In genomic region chr3:152928287-152928975, GRCm38 (mm10) we compare ENCODE assay signal across 8 mouse cellular contexts. TPM values are rescaled to one million over a fixed set of nuclear protein-coding genes. Genes with fewer than 3 reads are reported as not detected.
DNase-seq lines count a peak whose midpoint lies in the region; ATAC-seq lines count a peak whose summit lies in the region.

No protein-coding gene starts in this region.

- H3K4me2 ChIP-seq in heart, embryonic 13.5 days = peak overlapping the region; percentile 22
- H3K4me2 ChIP-seq in embryonic facial prominence, embryonic 14.5 days (ENCODE audit: low read depth, low read length) = no peak overlapping the region

- no peak overlapping the region for H3K27ac ChIP-seq in heart, embryonic 13.5 days (replicated peaks)
- H3K27ac ChIP-seq in embryonic facial prominence, embryonic 14.5 days (replicated peaks; ENCODE audit: low read depth, low read length) = no peak overlapping the region
- peak overlapping the region; percentile 50 for H3K27ac ChIP-seq in macrophage

- H3K9ac ChIP-seq in heart, embryonic 13.5 days = no peak overlapping the region
- no peak overlapping the region for H3K9ac ChIP-seq in embryonic facial prominence, embryonic 14.5 days (ENCODE audit: low read depth, low read length)

- no peak overlapping the region for H3K4me3 ChIP-seq in heart, embryonic 13.5 days
- no peak overlapping the region for H3K4me3 ChIP-seq in embryonic facial prominence, embryonic 14.5 days (ENCODE audit: low read depth, low read length)
- no peak overlapping the region for H3K4me3 ChIP-seq in macrophage (ENCODE audit: inconsistent target)

- no peaks in the 10 kb centered on the region for H3K9me3 ChIP-seq in heart, embryonic 13.5 days
- H3K9me3 ChIP-seq in embryonic facial prominence, embryonic 14.5 days (ENCODE audit: control insufficient read depth, low read length) = no peaks in the 10 kb centered on the region

- intact Hi-C loops in heart, postnatal 25 days (cut with DNase I) = no loop called here

- WGBS in heart, embryonic 13.5 days = 47% methylated on average over 13 of the region's 13 CpGs
- WGBS in embryonic facial prominence, embryonic 14.5 days = 60% methylated on average over 13 of the region's 13 CpGs
- 48% methylated on average over 12 of the region's 13 CpGs for WGBS in macrophage (ENCODE audit: missing documents)

- peaks cover 21% of the 10 kb centered on the region for H3K4me1 ChIP-seq in heart, embryonic 13.5 days
- H3K4me1 ChIP-seq in embryonic facial prominence, embryonic 14.5 days (ENCODE audit: control insufficient read depth, insufficient read depth, low read length) = no peaks in the 10 kb centered on the region

- peaks cover 7% of the 10 kb centered on the region for H3K27me3 ChIP-seq in heart, embryonic 13.5 days (replicated peaks)
- no peaks in the 10 kb centered on the region for H3K27me3 ChIP-seq in embryonic facial prominence, embryonic 14.5 days (replicated peaks; ENCODE audit: control insufficient read depth, insufficient read depth, low read length)

- ATAC-seq in heart, embryonic 13.5 days (ENCODE audit: extremely low read depth, insufficient number of reproducible peaks, low FRiP score, low TSS enrichment) = no peak
- no peak for ATAC-seq in embryonic facial prominence, embryonic 14.5 days (ENCODE audit: low read depth)
- no peak for ATAC-seq in frontal cortex, adult (ENCODE audit: low TSS enrichment)

- no peak for DNase-seq in heart, postnatal 25 days (ENCODE audit: low spot score)
- DNase-seq in B cell, adult 2 months = peak; percentile 23 to 41
- DNase-seq in embryonic facial prominence, embryonic 14.5 days (ENCODE audit: low spot score) = peak; percentile 41
- no peak for DNase-seq in right cerebral cortex, adult 18-20 months
- DNase-seq in urinary bladder, postnatal 36 days (ENCODE audit: low spot score in 2 of 2) = no peak

- H3K36me3 ChIP-seq in heart, embryonic 13.5 days = no peaks in the 10 kb centered on the region
- no peaks in the 10 kb centered on the region for H3K36me3 ChIP-seq in embryonic facial prominence, embryonic 14.5 days (ENCODE audit: control insufficient read depth, insufficient read depth, low read length)
- no peaks in the 10 kb centered on the region for H3K36me3 ChIP-seq in macrophage (ENCODE audit: inconsistent target)

- no peaks in the 10 kb centered on the region for H3K79me2 ChIP-seq in macrophage (ENCODE audit: inconsistent target)

RNA-seq across cellular contexts. Expression of gene St6galnac5, which starts 53.6 kb away (rescaled TPM):
- 0.27 TPM in 2 replicates for polyA plus RNA-seq in heart, embryonic 13.5 days (2015; fragmentation: Nextera tagmentation; extraction: Ambion mirVana)
- not detected for total RNA-seq in heart, postnatal 25 days (2021)
- 1.1 and 1.2 TPM in 2 replicates for polyA plus RNA-seq in embryonic facial prominence, embryonic 14.5 days (2014; fragmentation: Nextera tagmentation; extraction: Ambion mirVana)
- total RNA-seq in macrophage (2018; cell fraction: chromatin; rRNA removed) = under 1 TPM in 2 of 26 experiments, not detected in 24; 0.17 to 0.25 TPM
- under 1 TPM in 16 of 26 experiments, not detected in 10; under 0.01 to 0.14 (median 0.04) TPM for total RNA-seq in macrophage (2018; cell fraction: cytosol; rRNA removed)
- total RNA-seq in macrophage (2018; cell fraction: nucleus; rRNA removed) = under 1 TPM in 5 of 26 experiments, not detected in 21; 0.10 to 0.96 (median 0.17) TPM
- 0.15 TPM in 1 of 3 replicates, not detected in the others for polyA plus RNA-seq in macrophage (2018)

Comparison
In these comparisons a context has a peak if more than half of its experiments do, and no peak if none do; other contexts are left out.
1. DNase-seq: peak in B cell, adult 2 months (2 of 2) and embryonic facial prominence, embryonic 14.5 days (single experiment); none in heart, postnatal 25 days (single experiment), right cerebral cortex, adult 18-20 months (single experiment) and urinary bladder, postnatal 36 days (0 of 2).